Mouse (Mus musculus) right cerebral cortex, adult 18-20 months (tissue): Measurements from ENCODE around the gene Abca5.

Source experiments
- DNase-seq: peaks from one replicate; pipeline ENCODE4 v3.0.0; 2022; ENCODE audit warnings: mixed read lengths

The Abca5 gene

GRCm38 (mm10) chr11:110297917-110298533, 39.5 kb downstream of the Abca5 start:
- DNase-seq, result no peak

- DNase-seq, result no peak
Measured at GRCm38 (mm10) chr11:110290586-110290985, 46.9 kb downstream of the Abca5 start.

DNA sequence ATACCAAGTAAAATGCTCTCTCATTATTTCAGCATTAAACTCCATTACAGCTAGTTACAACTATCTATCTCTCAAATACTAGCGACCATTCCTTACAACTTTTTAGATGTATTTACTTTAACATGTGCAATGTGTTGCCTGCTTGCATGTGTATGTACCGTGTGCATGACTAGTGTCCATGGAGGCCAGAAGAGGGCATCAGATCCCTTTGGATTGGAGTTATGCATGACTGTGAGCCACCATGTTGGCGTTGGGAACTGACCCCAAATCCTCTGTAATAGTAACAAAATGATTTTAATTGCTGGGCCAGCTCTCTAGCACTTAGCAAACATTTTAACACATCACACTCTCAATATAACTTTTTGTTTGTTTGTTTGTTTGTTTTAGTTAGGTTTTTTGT, 49.1 kb downstream of the Abca5 start:
- DNase-seq, result no peak

- no peak for DNase-seq
Measured at GRCm38 (mm10) chr11:110287694-110288093, 49.8 kb downstream of the Abca5 start.

DNA sequence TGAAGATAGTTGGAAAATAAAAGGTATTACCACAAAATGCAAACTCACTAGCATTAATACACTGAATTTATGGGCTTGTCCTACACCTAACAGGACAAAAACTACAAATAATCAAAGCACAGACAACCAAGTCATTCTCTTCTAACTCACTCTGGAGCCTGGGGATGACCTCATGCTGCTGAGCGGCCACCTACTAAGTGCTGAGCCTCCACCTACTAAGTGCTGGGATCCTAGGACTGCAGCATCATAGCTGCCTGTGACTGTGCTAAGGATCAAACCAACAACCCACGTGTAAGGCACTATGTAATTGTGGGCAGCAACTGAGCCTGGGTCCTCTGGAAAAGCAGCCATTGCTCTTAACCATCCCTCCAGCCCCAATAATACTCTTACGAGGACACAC, 51.2 kb downstream of the Abca5 start:
- no peak for DNase-seq

DNA sequence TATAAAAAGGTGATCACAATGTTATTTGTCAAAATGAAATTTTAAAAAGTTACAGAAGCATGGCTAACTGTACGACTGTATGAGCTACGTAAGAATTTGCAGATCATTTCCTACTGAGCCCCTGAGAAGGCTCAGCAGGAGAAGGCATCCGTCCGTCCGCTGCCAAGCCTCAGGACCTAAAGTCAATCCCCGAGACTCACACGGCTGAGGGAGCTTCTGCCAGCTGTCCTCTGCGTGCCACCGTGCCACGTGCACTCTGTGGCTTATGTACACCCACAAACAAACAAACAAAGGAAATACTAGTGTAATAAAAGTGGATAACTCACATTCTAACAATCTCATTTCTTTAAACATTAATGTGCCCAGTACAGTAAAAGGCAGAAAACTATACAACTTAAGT, 52.7 kb downstream of the Abca5 start:
- DNase-seq, result no peak

GRCm38 (mm10) chr11:110284185-110284787, 53.2 kb downstream of the Abca5 start:
- no peak for DNase-seq

- DNase-seq, result no peak
Measured at GRCm38 (mm10) chr11:110274794-110275193, 62.7 kb downstream of the Abca5 start.

- DNase-seq, result peak; percentile 57
Measured at GRCm38 (mm10) chr11:110271745-110272144, 65.8 kb downstream of the Abca5 start.

DNA sequence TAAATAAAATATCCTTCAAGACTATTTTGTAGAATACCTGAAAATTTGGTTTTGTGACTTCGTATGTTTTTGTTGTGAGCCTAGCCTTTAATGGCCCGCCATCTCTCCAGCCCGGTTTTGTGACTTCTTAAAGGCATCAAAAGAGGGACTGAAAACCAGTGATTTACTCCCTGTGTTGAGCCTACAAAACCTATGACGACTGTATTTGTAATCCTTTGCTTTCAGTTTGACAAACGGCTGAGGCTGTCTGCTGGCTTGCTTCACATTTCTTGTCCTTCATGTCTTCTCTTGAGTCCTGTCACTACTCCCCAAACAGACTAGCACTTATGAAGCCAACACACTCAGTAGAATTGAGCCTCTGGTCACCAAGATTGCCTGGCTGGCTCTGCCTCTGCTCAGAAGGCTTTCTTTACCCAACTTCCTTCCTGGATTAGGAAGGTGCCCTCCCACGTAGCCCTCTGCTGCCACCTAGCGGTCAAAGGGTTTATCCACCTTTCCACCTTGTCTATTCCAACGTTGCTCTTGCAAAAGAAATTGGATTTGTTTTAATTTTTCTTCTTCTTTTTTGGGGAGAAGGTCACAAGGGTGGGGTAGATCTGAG, 69.2 kb downstream of the Abca5 start:
- DNase-seq, result peak; percentile 76

DNA sequence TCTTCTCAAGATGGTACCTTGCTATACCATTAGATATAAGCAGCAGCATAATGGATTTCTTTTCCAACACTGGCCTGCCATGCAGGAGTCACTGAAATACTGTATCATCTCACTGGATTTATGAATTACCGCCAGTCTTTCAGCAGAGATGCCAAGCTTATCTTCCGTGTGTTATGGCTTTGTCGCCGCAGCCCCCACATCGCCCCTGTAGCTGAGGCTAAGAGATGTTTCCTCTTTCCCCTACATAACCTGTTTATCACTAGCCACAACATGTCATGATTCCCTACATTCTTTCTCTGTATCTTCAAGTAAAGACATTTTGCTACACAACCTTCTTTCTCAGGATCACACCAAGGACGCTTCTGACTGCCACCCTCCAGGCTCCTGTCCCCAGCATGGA, 70.3 kb downstream of the Abca5 start:
- no peak for DNase-seq

DNA sequence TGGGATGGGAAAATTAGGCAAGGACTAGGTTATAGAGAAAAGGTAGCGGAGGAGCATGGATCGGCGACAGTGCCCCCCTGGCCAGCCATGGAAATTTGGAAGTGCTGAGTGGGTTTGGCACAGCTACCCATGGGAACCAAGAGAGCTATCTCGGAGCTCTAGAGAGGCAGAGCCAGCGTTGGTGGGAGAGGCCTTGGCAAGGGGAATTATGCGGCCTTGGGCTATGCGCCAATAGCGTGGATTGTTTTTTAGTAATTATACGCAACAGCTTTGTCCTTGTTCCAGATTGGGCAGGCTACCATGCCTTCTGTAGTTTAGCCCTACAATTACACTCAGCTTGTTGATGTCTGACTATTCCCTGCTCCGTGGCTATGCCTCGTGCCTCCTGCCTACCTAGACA, 70.8 kb downstream of the Abca5 start:
- no peak for DNase-seq

- DNase-seq, result no peak
Measured at GRCm38 (mm10) chr11:110261867-110262266, 75.6 kb downstream of the Abca5 start.

DNA sequence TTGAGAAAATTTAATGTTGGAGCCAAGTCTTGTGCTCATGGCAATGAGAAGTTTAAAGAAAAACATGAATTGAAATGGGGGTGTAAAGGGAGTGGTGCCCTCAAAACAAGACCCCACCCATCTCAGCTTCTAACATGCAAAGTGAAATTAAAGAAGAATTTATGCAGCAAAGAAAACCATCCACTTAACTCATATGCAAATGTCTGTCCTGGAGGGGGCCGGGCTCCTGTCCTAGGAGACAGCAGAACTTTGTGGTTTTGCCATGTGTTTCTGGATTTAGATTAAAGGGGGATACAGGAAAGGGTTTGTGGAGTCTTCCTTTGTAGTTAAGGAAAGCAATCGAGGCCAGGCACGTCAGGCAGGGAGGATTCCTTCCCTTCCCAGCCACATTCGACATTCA, 79.6 kb downstream of the Abca5 start:
- no peak for DNase-seq

DNA sequence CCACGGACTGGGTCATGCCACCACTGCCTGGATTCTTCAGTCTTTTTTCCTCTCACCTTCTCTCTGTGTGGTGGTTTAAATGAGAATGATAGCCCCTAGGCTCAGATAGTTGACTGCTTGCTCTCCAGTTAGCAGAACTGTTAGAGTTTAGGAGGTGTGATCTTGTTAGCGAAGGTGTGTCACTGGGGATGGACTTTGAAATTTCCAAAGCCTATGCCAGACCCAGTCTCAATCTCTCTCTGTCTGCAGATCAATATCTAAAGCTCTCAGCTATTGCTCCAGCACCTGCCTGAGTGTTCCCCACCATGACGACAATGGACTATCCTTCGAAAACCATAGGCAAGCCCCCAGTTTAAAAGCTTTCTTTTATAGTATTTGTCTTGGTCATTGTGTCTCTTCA, 80.5 kb downstream of the Abca5 start:
- DNase-seq, result no peak

- DNase-seq, result no peak
Measured at GRCm38 (mm10) chr11:110252256-110252655, 85.3 kb downstream of the Abca5 start.

GRCm38 (mm10) chr11:110251534-110251933, 86.0 kb downstream of the Abca5 start, which contains the start of gene Abca6:
Abca6 (minus strand) TSS chr11:110251776.
- no peak for DNase-seq

GRCm38 (mm10) chr11:110244730-110245129, 92.8 kb downstream of the Abca5 start:
- DNase-seq, result no peak

GRCm38 (mm10) chr11:110237466-110237865, 100.0 kb downstream of the Abca5 start:
- DNase-seq, result no peak

GRCm38 (mm10) chr11:110232975-110233374, 104.5 kb downstream of the Abca5 start:
- no peak for DNase-seq
